Mouse (Mus musculus): ENCODE measurements around the gene Plekha7. TPM values are rescaled to one million over a fixed set of nuclear protein-coding genes. Genes with fewer than 3 reads are reported as not detected.

The Plekha7 gene
- total RNA-seq, 2 experiments from 2014 or later = 0.71 to 1.5 TPM

DNA sequence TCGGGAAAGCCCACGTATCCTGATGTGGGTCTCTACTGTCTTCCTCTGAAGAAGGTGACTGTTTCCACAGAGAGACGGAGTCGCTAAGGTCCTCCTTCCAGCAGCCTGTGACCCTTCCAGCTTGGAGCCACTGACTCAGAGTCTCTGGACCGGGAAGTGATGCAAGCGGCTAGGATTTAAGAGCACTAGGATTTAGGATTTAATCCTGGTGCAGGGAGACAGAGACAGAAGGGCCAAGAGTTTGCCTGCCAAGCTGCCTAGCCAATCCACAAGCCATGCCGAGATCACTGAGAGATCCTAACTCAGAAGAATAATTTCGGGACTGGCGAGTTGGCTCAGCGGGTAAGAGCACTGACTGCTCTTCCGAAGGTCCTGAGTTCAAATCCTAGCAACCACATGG, 59.6 kb downstream of the Plekha7 start:
- no peak for DNase-seq (ENCODE audit: low spot score)

DNA sequence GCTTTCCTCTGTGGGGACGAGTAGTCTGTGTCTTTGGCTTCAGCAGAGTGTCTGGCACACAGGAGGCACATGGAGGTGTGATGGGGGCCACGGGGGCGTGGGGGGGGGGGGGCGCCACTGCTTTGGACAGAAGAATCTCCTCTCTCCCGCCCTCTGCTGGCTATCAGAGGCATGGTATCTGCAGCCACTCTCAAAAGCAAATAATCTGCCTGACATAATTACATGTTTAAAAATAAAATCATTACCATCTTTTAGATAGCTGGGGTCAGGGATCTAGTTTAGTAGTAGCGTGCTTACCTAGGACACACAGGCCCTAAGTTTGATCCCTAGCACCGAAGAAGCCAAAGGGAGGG, 60.8 kb downstream of the Plekha7 start:
- no peak for DNase-seq (ENCODE audit: low spot score)

DNA sequence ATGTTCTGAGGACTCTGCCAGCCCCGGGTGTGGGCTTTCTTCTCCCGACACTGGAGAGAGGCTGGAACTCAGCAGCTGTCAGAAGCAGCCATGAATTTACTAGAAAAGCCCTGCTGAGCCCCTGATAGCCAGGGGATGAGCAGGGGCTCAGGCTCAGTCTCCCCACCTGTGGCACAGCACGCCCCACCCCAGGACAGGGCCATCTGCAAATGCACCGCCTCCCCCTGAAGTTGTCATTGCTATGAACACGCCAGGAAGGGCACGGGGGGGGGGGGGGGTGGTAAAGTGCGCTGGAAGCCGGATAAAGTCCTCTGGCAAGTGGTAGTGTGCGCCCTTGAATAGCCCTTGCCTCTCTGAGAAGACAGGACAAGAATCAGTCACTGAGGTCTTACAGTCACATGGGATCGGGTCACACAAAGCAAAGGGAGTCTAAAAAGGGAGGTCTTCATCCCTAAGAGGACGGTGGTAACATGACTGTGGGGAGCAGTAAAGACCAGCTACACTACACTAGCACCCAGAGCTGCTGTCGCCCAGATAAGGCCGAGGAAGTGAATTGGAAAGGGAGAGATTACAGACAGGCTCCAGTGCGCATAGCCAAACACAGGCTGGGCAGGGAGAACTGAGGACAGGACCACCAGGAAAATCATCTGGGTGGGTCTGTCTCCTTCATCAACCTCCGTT, 61.3 kb downstream of the Plekha7 start:
- no peak for DNase-seq (ENCODE audit: low spot score)

DNA sequence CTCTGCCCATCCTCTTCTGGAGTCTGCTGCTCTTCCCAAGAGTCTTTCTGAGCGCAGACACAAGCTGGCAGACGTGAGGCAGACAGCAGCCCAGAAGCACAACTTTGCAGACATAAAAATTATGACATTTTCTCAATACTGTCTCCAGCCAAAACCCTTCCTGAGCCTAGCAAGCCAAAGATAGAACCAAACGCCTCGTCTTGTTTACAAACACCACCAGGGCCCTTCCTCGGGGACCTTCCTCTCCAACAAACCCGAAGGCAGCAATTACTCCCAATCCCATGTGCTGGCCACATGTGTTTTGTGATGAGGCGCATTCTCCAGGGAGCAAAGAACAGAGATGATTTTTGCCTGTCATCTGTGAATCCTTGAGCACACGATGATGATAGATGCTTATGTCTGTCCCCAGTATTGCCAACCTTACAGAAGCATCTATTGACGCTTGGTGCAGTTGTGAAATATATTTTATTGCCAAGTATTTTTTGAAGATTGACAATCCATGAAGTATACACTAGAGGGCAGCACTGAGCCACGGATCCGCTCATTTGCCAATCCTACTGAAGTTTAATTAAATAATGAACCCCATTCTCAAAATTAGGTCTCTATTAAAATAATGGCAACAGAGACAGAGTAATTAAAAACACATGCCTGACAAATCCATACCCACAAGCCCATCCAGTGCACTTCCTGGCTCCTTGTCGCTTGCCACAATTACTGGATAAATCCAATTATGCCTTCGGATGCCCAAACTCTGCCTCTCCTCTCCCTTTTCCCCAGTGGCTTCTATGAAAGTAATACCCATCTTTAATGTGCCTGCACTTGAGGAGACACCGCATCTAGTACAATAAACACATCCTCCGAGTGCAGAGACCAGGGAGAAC, 62.1 kb downstream of the Plekha7 start:
- peak; percentile 23 for DNase-seq (ENCODE audit: low spot score)

DNA sequence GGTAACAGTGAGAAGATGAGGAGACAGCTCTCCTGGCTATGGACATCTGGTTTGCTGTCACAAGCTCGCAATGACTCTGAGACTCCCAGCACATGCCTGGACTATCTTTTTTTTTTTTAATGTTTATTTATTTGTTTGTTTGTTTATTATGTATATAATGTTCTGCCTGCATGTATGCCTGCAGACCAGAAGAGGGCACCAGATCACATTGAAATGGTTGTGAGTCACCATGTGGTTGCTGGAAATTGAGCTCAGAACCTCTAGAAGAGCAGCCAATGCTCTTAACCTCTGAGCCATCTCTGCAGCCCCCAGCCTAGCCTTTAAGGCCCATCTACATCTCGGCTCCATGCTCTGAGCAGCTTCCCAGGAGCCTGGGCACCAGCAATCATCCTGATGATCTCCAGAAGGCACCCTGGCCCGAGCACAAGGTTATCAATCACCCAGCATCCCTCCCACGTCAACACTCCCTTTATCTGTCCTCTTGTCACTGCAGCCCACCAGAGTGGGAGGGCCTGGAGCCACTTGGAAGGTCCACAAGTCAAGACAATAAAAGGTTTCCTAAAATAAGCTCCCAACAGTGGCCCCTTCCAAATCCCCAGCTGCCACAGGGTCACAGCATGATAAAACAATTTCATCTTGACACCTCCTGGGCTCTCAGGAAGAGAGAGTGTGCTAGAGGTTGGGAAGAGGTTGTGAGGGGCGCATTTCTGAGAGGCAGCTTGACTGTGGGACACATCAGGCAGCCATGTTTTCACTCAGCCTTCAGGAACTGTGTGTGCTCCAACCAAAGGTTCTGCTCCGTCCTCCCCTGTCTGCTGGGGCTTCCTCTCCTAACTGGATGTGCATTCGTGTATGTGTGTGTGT, 63.6 kb downstream of the Plekha7 start:
- DNase-seq (ENCODE audit: low spot score) = no peak

DNA sequence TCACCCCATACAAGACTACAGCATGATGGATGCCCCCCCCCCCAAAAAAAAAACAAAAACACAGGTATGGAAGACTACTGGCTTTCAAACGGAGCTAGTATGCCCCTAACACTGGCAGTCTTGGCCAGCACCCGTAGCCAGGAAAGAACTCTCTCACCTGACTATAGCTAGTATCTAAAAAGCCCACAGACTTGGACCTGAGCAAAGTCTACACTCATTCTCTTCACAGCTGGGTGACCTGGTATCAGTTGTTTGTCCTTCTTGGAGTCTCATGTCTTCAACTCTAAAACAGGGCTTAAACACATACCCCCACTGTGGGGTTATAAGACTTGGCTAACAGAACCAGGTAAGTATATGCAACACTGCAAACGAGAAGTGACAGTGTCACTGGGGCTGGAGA, 65.4 kb downstream of the Plekha7 start:
- no peak for DNase-seq (ENCODE audit: low spot score)

DNA sequence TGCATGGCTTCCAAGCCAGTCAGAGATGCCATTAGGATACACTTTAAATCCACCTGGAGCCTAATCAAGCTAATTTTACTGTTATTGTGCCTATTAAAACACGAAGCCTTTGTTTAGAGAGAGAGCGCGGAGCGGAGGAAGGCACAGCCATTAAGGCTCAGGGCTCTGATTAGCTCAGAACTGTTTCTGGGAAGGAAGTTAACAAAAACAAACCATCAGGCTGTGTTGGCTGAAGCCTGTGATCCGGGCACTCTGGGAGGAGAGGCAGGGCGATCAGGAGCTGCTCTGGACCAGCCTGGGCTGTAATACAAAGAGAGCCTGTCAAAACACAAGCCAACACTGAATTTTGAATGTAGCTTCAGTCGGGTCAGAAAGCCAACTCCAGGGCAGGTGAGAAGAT, 66.6 kb downstream of the Plekha7 start:
- no peak for DNase-seq (ENCODE audit: low spot score)

DNA sequence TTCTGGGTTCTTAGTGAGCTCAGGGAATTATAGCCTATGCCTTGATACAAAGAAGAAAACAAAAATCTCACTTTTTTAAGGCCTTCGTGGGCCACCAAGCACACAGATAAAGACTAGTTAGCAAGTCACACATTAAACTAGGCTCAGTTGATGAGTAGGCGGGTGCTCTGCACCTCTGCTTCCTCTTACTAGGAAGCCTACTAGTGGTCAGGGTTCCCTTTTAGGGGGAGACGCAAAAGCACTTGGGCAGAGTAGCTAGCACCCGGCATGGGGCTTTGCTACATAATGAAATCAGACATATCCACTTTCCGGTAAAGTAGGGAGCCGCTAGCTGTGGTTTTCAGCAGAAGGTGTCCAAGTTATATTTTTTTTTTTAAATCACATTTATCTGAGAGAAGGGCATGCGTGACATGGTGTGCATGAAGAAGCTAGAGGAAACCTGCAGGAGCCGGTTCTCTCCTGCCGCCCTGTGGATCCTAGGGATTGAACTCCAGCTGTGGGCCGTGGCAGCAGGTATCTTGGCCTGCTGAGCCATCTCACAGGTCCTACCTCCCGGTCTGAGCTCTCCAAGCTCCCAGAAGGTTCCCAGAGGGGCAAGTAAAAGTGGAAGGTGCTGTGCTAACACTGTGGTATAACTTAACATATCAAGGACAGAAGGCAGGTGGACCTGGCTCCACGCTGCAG, 67.2 kb downstream of the Plekha7 start:
- no peak for DNase-seq (ENCODE audit: low spot score)

DNA sequence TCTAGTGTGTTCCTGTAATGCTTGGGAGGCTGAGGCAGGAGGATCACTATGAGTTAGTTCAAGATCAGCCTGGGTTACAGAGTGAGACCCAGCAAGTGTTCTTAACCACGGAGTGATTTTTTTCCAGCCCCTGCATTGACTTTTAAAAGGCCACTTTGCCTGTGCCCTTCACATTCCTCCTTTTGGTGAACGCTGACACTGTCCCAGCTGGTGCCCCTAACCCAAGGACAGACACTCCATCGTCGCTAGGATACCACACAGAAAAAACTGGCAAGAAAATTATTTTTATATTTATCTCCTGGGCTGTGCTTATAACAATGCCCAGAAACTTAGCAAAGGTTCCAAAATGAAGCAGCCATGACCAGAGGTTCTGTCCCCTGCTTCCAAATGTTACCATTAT, 67.8 kb downstream of the Plekha7 start:
- DNase-seq (ENCODE audit: low spot score) = no peak

DNA sequence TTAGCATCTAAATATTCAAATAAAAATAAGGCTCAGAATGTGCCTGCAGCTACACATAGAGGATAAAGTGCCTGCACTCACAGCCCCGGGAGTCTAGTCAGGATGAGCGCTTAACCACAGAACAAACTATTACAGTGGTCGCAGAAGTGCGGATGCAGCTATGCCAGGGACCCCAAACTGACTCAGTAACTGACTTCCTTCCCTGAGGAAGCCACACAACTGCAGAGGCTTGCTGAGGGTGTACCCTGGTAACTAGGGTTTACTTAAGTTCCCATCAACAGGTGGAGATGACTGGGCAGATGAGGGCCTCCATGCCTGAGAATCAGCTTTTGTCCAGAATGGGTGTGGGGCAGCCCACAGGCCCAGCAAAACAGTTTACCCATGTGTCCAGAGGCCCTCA, 69.9 kb downstream of the Plekha7 start:
- no peak for DNase-seq (ENCODE audit: low spot score)

DNA sequence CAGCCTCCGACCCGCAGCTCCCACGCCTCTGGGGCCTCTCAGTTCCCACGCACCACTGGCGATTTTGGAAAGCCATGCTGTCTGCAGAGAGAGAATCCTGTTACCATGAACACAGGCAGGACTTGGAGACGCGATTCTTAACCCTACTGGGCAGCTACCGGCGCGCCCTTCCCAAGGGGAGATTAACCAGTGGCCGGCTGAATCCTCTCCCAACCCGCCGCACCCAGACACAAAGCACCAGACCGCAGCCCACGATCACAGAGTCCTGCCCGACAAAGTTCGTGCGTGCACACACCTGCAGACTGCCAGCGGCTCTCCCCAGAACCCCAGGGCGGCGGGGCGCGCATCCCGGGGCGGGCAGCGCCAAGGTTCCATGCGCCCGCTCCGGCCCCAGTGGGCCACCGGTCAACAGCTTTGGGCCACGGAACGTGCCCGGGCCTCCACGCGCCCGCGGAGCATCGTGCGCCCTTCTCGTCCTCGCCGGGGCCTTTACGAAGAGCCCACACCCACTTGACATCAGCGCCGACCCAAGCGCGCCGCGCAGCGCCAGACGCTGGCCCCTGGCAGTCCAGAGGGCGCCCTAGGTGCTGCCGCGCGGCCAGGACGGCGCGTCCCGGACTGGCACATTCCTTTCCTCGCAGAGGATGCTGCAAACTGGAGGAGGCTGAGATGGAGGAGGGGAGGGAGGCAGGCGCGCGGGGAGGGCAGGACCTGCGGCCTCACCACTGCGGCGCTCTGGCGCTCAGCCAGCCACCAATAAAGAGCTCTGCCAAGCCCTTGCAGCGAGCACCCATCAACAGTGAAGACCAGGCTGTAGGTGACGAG, 70.8 kb downstream of the Plekha7 start:
- no peak for DNase-seq (ENCODE audit: low spot score)

DNA sequence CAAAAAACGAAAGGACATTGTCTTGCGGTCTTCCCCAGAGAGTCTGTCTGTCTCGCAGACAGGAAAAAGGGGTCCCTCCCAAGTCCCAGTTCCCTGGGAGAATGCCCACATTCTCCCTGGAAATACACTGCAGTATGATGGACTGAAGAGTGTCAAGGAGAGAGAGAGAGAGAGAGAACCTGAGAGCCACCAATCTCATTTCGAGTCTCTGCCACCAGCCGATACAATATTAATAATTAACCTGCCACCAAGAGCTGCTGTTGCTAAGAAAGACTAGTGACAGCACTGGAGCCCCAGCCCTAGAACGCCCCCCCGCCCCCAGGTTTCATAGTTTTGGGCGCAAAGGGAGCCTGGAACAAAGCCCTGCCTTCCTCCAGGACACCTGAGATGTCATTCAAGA, 71.6 kb downstream of the Plekha7 start:
- DNase-seq (ENCODE audit: low spot score) = no peak

DNA sequence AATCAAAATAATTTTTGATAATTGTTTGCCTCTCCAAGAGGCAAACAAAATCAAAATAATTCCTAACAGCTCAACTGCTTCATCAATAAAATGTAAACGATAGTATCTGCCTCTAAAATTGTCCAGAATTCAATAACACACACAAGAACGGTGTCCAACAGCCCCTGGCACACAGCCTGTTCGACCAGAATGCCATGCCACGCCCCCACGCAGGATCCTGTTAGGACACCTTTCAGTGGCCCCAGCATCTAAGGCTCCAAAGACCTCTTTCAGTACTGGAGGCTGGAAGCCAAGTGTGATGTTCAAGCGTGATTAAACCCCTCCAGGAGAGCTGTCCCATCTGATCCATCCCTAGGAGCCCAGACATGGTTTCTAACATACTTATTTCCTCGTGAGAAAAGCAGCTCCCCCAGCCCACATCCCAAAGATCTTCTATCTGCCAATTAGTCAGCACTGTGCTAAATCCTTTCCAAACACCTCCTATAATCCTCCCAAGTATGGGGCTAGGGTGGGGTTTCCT, 73.8 kb downstream of the Plekha7 start:
- no peak for DNase-seq (ENCODE audit: low spot score)

DNA sequence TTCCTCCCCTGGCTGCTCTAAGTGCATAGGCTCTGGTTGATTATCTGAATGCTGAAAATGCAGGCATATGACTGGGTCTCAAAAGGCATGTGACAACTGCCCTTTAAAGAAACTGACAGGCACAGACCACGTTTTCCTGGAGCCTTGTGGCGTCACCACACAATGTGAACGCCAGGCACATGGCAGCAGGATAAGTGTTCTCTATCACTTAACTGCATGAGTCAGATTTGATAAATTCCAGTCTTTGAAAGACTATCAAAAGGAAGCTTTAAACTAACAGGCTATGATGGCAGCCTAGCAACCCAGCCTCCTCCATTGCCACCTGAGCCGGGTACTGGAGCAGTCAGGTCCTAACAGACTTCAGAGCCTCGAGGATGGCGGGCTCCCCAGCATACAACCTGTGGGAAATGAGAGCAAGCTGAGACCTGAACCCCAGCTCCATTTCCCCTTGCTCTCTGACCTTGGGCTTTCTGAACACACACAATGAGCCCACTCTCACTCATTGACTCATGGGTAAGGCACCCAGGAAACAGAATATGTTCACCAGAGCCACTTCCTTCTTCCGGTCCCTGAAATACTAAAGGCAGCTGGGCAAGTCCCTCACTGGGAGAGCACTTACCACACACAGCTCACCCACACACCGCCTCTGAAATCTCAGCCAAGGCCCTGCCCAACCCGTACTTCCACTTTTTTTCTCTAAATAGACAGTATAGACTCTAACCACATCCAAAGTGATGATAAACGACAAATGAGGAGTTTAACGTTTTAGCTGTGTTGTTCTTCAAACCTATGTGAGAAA, 77.2 kb downstream of the Plekha7 start:
- no peak for DNase-seq (ENCODE audit: low spot score)

DNA sequence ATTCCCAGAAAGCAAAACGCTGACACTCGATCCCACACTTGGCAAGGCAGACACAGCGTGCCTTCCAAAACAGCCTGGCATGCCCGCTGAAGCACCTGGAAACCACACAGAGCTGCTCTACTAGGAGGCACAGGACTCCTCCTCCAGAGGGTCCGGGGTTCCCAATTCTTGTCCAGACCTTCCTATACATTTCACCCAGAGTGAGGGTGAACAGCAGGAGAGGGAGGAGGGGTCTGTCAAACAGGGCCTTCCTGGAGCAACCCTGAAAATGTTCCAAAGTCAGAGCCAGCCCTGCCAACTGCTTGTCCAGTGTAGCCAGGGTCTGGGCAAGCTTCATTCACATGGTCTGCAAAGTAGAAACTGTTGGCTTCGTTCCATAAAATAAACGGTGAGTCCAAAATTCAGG, 81.3 kb downstream of the Plekha7 start:
- peak; percentile 39 for DNase-seq (ENCODE audit: low spot score)

DNA sequence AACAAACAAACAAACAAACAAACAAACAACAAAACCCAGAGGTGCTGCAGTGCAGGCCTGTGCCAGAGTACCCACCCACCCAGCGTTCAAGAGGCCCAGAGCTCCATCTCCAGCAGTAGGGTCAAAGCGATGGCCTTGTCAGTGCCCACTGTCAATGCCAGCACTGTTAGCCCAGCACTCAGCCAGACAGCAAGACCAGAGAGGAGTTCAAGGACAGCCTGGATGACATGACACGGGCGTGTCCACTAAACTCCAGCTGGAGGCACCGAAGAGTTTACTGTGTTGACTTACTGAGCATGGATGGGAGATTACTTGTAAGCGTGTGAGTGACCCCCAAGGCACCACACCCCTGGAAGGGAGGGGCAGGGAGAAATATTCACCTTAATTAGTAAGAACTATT, 81.9 kb downstream of the Plekha7 start:
- no peak for DNase-seq (ENCODE audit: low spot score)

DNA sequence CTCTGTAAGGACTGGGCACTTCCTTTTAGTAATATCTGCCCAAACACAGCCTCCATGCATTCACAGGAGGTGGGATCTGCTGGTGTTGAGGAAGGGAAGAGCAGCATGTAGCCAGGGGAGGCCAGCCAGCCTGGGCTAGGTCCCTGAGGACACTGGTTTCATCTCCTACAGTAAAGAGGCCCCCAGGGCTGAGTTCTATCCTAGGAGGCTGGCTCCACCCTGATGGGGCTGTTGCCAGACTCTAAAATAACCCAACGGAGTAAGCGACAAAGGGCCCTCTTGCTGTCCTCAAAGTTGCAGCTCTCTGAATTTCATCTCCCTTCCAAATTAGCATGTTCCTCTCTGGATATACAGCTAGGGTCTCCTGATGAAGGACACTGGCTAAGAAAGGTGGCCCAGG, 83.6 kb downstream of the Plekha7 start:
- no peak for DNase-seq (ENCODE audit: low spot score)

DNA sequence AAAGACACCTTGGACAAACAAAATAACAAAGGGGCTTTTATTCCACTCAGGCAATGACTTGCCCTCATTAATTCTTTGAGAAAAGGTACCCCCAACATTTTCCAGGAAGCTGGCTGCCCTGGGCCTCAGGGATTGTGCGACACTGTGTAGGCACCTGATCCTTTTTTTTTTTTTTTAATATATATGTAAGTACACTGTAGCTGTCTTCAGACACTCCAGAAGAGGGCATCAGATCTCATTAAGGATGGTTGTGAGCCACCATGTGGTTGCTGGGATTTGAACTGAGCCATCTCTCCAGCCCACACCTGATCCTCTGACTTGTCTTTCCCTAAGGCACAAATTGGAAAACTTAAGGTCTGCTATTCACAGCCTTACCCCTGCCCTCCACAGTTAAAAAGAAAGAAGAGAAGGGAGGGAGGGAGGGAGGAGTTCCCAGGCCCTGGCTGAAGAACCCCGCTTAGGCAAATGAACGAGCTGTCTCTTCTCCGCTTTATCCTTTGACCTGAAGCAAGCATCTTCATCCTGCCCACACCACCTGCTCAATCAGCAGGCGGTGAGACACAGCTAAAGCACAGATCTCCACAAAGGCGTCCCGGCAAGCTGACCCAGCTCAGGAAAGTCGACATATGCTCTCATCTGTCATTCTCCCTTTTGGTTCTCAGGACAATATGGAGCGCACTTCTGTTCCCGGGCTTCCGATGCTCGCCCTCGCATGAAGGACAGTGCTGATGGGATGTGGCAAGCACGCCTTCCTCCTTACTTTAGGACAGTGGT, 85.0 kb downstream of the Plekha7 start:
- no peak for DNase-seq (ENCODE audit: low spot score)
